Mouse (Mus musculus) midbrain, embryonic 16.5 days (tissue): Measurements from ENCODE around the gene Rgp1. TPM values are rescaled to one million over a fixed set of nuclear protein-coding genes. Genes with fewer than 3 reads are reported as not detected.

Experiments
- ATAC-seq: fragments of 200-750 bp; cut with Nextera tagmentation; 2 replicates; pipeline ENCODE4 v1.8.0; 2017; ENCODE audit warnings: moderate TSS enrichment
- H3K27ac ChIP-seq: fragments of 300-500 bp; sonication (generic); 2 replicates; pipeline ENCODE4 v1.5.1; 2014; ENCODE audit warnings: mild to moderate bottlenecking, low read length, mixed read lengths
- H3K27me3 ChIP-seq: fragments of 300-500 bp; sonication (generic); 2 replicates; pipeline ENCODE4 v1.6.1; 2014; ENCODE audit warnings: low read depth, low read length, mixed read lengths; ENCODE audit not compliant: control insufficient read depth, insufficient read depth
- H3K36me3 ChIP-seq: fragments of 300-500 bp; sonication (generic); 2 replicates; pipeline ENCODE4 v1.6.1; 2014; ENCODE audit warnings: mild to moderate bottlenecking, low read length, moderate library complexity, mixed read lengths; ENCODE audit not compliant: control insufficient read depth, insufficient read depth
- H3K4me1 ChIP-seq: fragments of 300-500 bp; sonication (generic); 2 replicates; pipeline ENCODE4 v1.6.1; 2014; ENCODE audit warnings: mild to moderate bottlenecking, low read length, mixed read lengths; ENCODE audit not compliant: control insufficient read depth, insufficient read depth
- H3K4me2 ChIP-seq: fragments of 300-500 bp; sonication (generic); 2 replicates; pipeline ENCODE4 v1.6.1; 2014; ENCODE audit warnings: mild to moderate bottlenecking, low read length, mixed read lengths
- H3K4me3 ChIP-seq: fragments of 300-500 bp; sonication (generic); 2 replicates; pipeline ENCODE4 v1.5.1; 2014; ENCODE audit warnings: low read depth, mild to moderate bottlenecking, low read length, moderate library complexity, mixed read lengths
- H3K9ac ChIP-seq: fragments of 300-500 bp; sonication (generic); 2 replicates; pipeline ENCODE4 v1.6.1; 2014; ENCODE audit warnings: low read depth, low read length, mixed read lengths
- H3K9me3 ChIP-seq: fragments of 300-500 bp; sonication (generic); replicated peaks from 2 replicates; pipeline ENCODE4 v1.6.1; 2014; ENCODE audit warnings: mild to moderate bottlenecking, low read length, mixed read lengths; ENCODE audit not compliant: control insufficient read depth, poor library complexity, severe bottlenecking
- WGBS: fragments of 180-500 bp; shearing (Covaris S2); extraction: QIAGEN DNeasy Blood & Tissue Kit; methylation state at CpG from one replicate; pipeline ENCODE4 v1.1.7; 2014; 5-methylcytosine and 5-hydroxymethylcytosine counted together
- polyA plus RNA-seq: library from polyadenylated mRNA; unstranded; fragments of >200 nt; fragmentation: Nextera tagmentation; extraction: Ambion mirVana; gene quantifications from 2 replicates; pipeline ENCODE4 v1.2.1, GENCODE M21; 2015

Gene Rgp1
- polyA plus RNA-seq: 15.2 and 22.5 TPM in 2 replicates

- Histone ChIP-seq H3K9me3 (no peaks in the 10 kb centered on the region), H3K4me2 (peak within 1 kb of the TSS; percentile 92), H3K4me1 (peaks cover 43% of the 10 kb centered on the region), H3K4me3 (peak within 1 kb of the TSS; percentile 87), H3K9ac (peak within 1 kb of the TSS; percentile 97), H3K27me3 (no peaks in the 10 kb centered on the region), H3K27ac (peak within 1 kb of the TSS; percentile 84), H3K36me3 (peaks cover 16% of the 10 kb centered on the region)
- under 1% methylated on average over 76 of the region's 76 CpGs for WGBS
- peak; percentile 88 for ATAC-seq
These were observed at the start of gene Rgp1, which contains the start of gene Gba2 for GRCm38 (mm10) chr4:43578376-43579204. TSS of gene Rgp1 (plus strand) at chr4:43578715. TSS of gene Gba2 (minus strand) at chr4:43578873.

GRCm38 (mm10) chr4:43530081-43530501 lies 48.4 kb upstream of the Rgp1 start:
- 62% methylated on average over 8 of the region's 8 CpGs for WGBS
- Histone ChIP-seq H3K4me3 (no peak overlapping the region), H3K4me2 (no peak overlapping the region), H3K9me3 (no peaks in the 10 kb centered on the region), H3K27ac (no peak overlapping the region), H3K27me3 (peaks cover 2% of the 10 kb centered on the region; the same call in 1 of the 2 replicates), H3K9ac (no peak overlapping the region), H3K4me1 (no peaks in the 10 kb centered on the region), H3K36me3 (peaks cover 30% of the 10 kb centered on the region)
- no peak for ATAC-seq

- peaks cover 2% of the 10 kb centered on the region; the same call in 1 of the 2 replicates for H3K27me3 ChIP-seq
- ATAC-seq: no peak
- no peak overlapping the region for H3K4me3 ChIP-seq
- no peaks in the 10 kb centered on the region for H3K9me3 ChIP-seq
- no peak overlapping the region for H3K4me2 ChIP-seq
- 23% methylated on average over 7 of the region's 7 CpGs for WGBS
- H3K9ac ChIP-seq: no peak overlapping the region
- no peaks in the 10 kb centered on the region for H3K4me1 ChIP-seq
- peaks cover 35% of the 10 kb centered on the region for H3K36me3 ChIP-seq
- no peak overlapping the region for H3K27ac ChIP-seq
These were observed 47.9 kb upstream of the Rgp1 start for GRCm38 (mm10) chr4:43530581-43530980.

- no peaks in the 10 kb centered on the region for H3K27me3 ChIP-seq
- H3K36me3 ChIP-seq: peaks cover 55% of the 10 kb centered on the region
- no peaks in the 10 kb centered on the region for H3K9me3 ChIP-seq
- no peak overlapping the region for H3K9ac ChIP-seq
- H3K4me3 ChIP-seq: no peak overlapping the region
- ATAC-seq: no peak
- H3K27ac ChIP-seq: no peak overlapping the region
- no peak overlapping the region for H3K4me2 ChIP-seq
- 95% methylated on average over 9 of the region's 9 CpGs for WGBS
- H3K4me1 ChIP-seq: no peaks in the 10 kb centered on the region
These were observed 45.2 kb upstream of the Rgp1 start for GRCm38 (mm10) chr4:43533270-43533669.

GRCm38 (mm10) chr4:43535628-43536027 lies 42.9 kb upstream of the Rgp1 start:
- Histone ChIP-seq H3K9me3 (no peaks in the 10 kb centered on the region), H3K4me1 (no peaks in the 10 kb centered on the region), H3K4me2 (no peak overlapping the region), H3K4me3 (no peak overlapping the region), H3K36me3 (peaks cover 73% of the 10 kb centered on the region), H3K27ac (no peak overlapping the region), H3K9ac (no peak overlapping the region), H3K27me3 (no peaks in the 10 kb centered on the region)
- ATAC-seq: no peak
- WGBS: 97% methylated on average over 8 of the region's 8 CpGs

GRCm38 (mm10) chr4:43536031-43536430 lies 42.5 kb upstream of the Rgp1 start:
- Histone ChIP-seq H3K9me3 (no peaks in the 10 kb centered on the region), H3K27ac (no peak overlapping the region), H3K4me1 (no peaks in the 10 kb centered on the region), H3K4me3 (no peak overlapping the region), H3K27me3 (no peaks in the 10 kb centered on the region), H3K4me2 (no peak overlapping the region), H3K9ac (no peak overlapping the region), H3K36me3 (peaks cover 73% of the 10 kb centered on the region)
- ATAC-seq: no peak
- WGBS: 96% methylated on average over 9 of the region's 9 CpGs

GRCm38 (mm10) chr4:43542044-43542443 lies 36.5 kb upstream of the Rgp1 start:
- Histone ChIP-seq H3K9me3 (no peaks in the 10 kb centered on the region), H3K9ac (no peak overlapping the region), H3K27ac (no peak overlapping the region), H3K36me3 (peaks cover 72% of the 10 kb centered on the region), H3K4me3 (no peak overlapping the region), H3K27me3 (no peaks in the 10 kb centered on the region), H3K4me1 (no peaks in the 10 kb centered on the region), H3K4me2 (no peak overlapping the region)
- no peak for ATAC-seq
- 76% methylated on average over 3 of the region's 3 CpGs for WGBS

GRCm38 (mm10) chr4:43546375-43547047 lies 32.0 kb upstream of the Rgp1 start:
- ATAC-seq: no peak
- Histone ChIP-seq H3K4me2 (no peak overlapping the region), H3K9ac (no peak overlapping the region), H3K4me1 (no peaks in the 10 kb centered on the region), H3K4me3 (no peak overlapping the region), H3K27ac (no peak overlapping the region), H3K36me3 (peaks cover 77% of the 10 kb centered on the region), H3K27me3 (no peaks in the 10 kb centered on the region), H3K9me3 (no peaks in the 10 kb centered on the region)
- WGBS: 96% methylated on average over 12 of the region's 12 CpGs

- ATAC-seq: no peak
- WGBS: 93% methylated on average over 8 of the region's 8 CpGs
- Histone ChIP-seq H3K9ac (no peak overlapping the region), H3K27ac (no peak overlapping the region), H3K27me3 (no peaks in the 10 kb centered on the region), H3K4me3 (no peak overlapping the region), H3K4me2 (no peak overlapping the region), H3K4me1 (no peaks in the 10 kb centered on the region), H3K36me3 (peaks cover 79% of the 10 kb centered on the region), H3K9me3 (no peaks in the 10 kb centered on the region)
These were observed 31.4 kb upstream of the Rgp1 start for GRCm38 (mm10) chr4:43547160-43547559.
